Mouse (Mus musculus) layer of hippocampus, adult 9-11 months (tissue): ENCODE data around the gene Smc3.

Experiments
- DNase-seq: peaks from one replicate; pipeline ENCODE4 v3.0.0; 2022

The Smc3 gene

DNA sequence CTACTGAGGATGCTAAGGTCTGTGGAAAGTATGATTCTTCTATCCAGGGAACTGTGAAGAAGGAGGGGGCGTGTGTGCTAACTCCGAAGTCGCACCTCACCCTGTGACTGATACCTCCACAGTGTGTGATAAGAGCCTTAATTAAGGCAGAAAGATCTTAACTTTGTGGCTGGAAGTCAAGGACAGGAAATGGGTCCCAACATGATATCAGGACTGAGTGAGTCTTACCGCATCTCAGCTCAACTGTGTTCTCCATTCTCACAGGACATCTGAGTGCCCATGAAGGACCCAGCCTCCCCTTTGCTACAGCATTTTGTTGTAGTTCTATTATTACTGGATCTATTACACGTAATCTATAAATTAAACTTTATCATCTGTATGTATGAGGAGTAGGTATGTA, 57.2 kb downstream of the Smc3 start:
- DNase-seq = no peak

GRCm38 (mm10) chr19:53660722-53661420, 60.7 kb downstream of the Smc3 start:
- no peak for DNase-seq

DNA sequence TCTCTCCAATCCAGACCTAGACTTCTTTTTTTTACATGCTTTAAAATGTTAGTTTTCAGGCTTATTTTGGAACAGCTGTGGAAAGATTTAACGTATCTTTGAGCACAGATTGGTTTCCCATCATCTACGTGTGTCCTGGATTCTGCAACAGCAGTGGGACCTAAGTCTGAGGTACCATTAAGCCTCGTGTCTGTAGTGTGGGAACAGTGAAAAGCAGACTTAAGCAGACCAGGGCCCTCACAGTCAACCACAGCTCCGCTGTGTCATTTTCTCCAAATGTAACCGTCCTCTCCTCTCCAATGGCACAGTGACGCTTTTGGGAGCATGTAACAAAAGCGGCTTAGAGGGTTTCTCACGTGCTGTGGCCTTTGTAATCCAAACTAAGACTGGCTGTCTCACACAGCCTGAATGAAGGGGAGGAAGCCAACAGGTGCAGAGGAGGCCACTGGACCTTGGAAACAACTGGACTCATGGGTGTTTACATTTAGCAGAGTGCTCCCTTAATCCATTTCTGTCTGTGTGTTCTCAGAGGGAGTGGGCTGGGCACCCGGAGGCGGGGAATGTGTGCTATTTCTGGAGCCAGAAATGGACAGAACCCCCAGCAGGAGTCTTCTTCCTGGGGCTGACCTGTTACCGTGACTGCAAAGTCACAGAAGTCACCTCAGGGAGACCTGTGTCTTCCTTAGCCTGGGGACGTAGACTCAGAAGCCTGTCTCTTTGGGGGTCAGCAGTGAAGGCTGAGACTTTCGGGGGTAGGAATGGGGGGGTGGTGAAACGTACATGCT, 61.9 kb downstream of the Smc3 start:
- no peak for DNase-seq

DNA sequence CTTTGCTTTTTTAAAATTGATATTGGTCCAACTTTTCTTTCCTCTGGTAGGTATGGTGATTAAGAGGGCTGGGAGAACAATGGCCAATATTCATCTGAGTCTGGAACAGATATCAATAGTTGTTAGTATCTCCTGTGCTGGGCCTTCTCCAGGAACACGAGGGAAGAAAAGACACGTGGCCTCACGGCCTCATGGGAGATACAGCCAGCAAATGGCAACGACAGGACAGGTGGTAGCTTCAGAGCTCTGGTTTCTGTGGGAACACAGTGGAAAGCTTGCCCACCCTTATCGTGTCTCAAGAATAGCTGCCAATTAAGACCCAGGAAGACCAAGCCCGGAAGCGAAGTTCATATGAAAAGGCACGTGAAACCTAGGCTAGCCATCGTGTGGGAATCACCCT, 64.6 kb downstream of the Smc3 start:
- no peak for DNase-seq

GRCm38 (mm10) chr19:53665391-53665790, 65.2 kb downstream of the Smc3 start:
- no peak for DNase-seq

GRCm38 (mm10) chr19:53666708-53667107, 66.5 kb downstream of the Smc3 start:
- no peak for DNase-seq

DNA sequence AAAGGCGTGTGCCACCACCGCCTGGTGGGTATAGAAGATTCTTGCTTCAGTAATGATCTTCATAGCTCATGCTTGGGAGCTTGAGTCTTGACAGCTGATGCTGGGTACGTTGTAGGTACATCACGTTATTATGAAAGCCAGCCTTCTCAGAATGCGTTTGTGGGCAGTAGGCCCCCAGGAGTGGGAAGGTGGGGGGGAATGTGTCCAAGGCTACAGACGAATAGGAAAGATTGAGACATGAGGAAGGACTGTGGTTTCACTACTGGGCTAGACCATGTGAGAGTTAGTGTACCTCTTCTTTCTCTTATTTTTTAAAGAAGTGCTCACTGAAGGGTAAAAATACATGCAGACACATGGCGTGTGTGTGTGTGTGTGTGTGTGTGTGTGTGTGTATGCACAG, 68.6 kb downstream of the Smc3 start:
- no peak for DNase-seq

DNA sequence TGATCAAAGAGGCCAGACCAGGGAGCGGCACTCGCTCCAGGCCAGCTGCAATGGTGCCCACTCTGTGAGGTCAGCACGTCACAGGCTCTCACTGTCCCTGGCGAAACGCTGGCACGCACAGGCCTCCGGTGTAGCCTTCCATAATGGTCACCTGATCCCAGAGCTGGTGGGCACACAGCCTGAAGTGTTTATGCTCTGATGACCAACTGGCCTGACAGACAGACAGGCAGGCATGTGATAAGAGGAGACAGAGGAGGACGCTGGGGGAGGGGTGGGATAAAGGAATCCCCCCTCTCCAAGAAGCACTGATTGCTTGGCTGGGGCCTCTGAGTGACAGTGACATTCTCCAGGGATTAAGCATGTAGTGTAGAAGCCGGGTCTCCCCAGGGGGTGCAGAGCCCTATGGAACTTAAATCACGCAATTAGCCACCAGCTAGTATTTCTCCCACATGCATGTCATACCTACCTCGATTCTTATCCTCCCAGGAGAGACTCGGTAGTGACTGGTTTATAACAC, 70.5 kb downstream of the Smc3 start:
- DNase-seq = no peak

DNA sequence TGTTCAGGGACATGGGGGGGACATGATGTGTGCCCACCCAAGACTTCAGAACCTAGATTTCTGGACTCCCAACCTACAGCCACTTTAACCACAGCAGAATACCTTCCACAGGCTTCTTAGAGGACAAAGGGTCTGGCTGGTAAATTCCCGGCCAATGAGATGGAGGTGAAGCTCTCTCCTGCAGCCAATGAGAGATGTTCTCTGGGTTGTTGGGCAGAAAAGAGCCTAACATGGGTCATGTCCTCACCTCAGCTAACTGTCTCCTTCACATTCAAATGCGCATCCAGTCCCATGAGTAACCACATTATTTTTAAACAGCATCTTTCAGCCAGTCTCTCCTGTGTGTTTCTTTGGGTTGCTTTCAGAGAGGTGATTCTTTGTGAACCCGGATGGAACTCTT, 71.2 kb downstream of the Smc3 start:
- no peak for DNase-seq

DNA sequence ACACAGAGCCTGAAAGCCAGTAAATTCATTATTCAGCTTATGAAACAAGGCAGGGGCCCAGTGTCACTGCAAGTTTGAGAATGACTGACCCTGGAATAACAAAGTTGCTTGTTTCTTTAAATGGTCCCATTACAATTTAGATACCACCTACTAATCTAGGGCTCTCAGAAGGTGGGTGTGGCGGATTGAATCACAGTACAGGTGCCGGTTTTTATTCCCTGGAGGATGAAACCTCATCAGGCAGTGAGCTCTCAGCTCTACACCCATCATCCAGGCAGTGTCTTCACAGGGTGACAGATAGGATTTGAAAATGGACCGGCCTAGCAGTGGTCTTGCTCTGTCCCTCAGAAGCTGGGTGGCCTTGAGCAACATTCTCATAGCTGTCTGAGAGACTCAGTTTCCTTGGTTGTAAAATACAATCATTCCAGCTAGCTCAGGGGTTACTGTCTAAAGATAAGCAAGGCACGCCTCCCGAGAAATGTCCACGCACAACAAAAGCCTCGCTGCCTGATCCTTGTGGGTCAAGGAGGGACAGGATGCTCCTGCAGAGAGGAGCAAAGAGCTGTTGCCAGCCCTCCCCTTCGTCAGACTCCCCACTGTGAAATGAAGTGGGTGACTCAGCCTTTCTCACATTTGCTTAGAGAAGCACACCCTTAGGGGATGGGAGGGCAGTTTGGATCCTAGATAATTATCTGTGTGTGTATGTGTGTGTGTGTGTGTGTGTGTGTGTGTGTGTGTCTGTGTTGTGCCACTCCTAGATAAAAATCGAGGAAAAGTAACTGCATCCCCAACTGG, 74.1 kb downstream of the Smc3 start:
- DNase-seq = no peak

DNA sequence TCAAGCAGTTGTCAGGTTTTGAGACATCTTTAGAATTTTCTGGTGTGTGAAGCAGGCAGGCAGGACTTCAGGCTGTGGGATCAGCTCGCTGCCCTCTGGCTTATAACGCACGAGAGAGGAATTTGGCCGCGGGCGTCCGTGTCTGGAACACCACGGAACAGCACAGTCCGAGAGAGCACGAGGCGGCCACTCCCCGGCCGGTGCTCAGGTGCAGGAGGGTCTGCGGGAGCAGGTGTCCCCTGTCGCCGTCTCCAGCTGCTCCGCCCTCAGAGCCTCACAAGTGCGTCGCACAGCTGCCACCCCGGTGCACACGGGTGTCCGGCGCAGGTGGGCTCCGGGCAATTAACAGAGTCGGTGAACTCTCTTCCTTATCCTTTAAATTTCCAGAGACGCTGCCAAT, 76.0 kb downstream of the Smc3 start:
- DNase-seq = no peak

DNA sequence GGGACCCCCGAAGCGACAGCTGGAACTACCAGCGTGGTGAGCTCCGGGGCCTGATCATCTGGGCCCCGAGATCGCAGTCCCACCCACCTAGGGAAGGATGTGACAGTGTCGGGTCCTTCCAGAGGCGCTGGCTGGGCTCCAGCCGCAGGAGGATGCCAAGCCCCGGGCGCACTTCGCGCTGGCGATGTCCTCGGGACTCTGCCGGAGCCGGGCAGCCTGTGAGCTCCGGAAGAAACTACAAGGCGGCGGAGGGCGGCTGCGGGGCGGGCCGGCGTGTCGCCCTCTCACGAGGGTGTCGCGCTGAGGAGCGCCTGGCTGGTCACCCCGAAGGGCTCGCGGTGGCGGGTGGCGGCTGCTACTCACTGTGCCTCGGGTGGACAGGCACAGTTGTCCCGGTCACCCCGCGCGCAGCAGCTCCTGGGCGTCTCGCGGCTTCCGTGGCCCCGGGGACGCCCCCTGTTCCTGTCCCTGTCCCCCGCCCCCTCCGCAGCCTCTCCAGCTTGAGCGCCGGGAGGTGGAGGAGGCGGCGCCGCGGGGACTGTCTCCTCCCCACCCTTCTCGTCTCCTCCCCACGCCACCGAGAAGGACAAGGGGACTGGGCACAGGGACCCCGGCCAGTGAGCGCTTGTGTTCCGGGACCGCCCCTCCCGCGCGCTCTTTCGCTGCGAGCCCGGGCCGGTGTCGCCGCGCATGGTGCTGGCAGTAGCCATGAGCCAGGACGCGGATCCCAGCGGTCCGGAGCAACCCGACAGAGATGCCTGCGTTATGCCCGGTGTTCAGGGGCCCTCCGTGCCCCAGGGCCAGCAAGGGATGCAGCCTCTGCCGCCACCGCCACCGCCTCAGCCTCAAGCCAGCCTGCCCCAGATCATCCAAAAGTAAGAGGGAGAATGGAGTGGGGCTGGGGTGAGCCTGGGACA, 76.8 kb downstream of the Smc3 start, which contains the start of gene Rbm20:
Rbm20 (plus strand) TSS at position 589 of the 917 bp plus-strand sequence.
- no peak for DNase-seq

DNA sequence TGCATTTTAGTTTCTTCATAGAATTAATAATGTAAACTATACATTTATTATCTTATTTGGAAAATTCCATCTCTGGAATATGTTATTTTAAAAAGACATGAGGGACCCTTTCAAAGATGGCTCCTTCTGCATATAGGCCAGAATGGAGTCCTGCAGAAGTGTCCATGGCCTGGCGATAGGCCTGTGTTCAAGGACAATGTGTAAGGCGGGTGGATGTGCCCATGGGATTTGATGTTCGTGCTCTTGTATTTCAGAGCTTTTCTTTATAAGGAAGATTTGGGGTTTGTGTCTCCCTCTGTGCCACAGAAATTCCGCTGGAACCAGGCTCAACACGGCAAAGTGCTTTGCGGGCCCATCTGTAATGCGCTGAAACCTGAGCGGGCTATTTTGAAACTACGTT, 79.0 kb downstream of the Smc3 start:
- no peak for DNase-seq

DNA sequence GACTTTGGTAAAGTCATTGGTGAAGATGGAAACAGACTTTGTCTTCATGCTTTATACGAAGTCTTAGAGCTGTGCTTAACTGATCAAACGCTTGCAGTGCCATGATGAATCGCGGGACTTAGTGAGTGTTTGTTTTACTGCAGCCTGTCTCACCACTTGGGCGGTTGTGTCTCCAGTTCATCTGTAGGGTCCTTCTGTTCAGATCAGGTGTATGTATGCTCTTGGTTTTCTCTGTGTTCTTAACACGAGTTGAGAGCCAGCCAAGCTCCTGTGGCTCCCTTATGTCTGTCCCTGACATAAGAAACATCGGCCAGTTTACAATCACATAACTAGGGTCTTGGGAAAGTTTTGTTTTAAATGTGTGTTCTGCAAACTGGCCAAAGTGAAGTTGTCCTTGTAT, 79.8 kb downstream of the Smc3 start:
- no peak for DNase-seq

GRCm38 (mm10) chr19:53682427-53682826, 82.2 kb downstream of the Smc3 start:
- DNase-seq = no peak

GRCm38 (mm10) chr19:53687592-53687991, 87.4 kb downstream of the Smc3 start:
- DNase-seq = no peak

DNA sequence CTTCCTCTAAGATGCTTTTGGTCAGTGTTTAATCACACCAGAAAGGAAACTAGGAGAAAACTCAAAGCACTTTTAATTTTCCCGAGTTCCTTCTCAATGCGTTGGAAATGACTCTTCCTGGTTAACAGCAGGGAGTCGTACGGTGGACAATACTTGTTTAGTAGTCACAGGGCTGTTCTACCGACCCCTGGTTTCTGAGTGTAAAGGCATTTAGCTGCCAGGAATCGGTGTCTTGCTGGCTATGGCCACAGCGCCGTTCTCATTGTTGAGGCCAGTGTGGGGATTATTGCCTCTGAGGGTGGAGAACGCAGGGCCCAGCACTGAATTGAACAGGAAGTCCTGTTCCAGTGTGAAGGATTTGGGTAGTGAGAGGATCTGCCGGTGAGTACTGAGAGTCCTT, 90.6 kb downstream of the Smc3 start:
- DNase-seq = no peak

- DNase-seq = no peak
These were observed 93.8 kb downstream of the Smc3 start for GRCm38 (mm10) chr19:53694020-53694419.
